Mouse (Mus musculus): ENCODE measurements around the gene Thbs4.

DNA sequence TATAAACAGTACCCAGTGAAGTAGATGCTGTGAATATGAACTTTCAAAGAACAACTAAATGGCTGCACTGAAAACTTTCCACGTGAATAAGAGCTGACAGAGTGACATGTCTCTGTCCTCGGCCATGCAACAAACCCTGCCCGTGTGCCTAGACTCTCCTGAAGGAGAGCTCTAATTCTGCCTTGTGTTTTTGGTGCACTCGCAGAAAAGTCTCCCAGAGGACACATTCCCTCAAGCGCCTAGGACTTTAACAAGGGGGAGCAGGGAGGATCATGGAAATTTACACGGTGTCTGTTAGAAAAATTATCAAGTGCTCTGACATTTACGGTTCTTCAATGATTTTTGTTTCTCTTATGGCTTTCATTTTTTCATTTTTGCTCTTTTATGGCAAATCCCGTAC lies 13.7 kb downstream of the Thbs4 start:
- TF ChIP-seq CTCF (IDR thresholded peaks at IDR 0.05; ENCODE audit: low read depth) (no peak), EP300 (IDR thresholded peaks at IDR 0.05; ENCODE audit: low read depth) (no peak)

Data from liver, embryonic 14.5 days (tissue).